ENCODE assay signal across 8 mouse cellular contexts in the genomic region with DNA sequence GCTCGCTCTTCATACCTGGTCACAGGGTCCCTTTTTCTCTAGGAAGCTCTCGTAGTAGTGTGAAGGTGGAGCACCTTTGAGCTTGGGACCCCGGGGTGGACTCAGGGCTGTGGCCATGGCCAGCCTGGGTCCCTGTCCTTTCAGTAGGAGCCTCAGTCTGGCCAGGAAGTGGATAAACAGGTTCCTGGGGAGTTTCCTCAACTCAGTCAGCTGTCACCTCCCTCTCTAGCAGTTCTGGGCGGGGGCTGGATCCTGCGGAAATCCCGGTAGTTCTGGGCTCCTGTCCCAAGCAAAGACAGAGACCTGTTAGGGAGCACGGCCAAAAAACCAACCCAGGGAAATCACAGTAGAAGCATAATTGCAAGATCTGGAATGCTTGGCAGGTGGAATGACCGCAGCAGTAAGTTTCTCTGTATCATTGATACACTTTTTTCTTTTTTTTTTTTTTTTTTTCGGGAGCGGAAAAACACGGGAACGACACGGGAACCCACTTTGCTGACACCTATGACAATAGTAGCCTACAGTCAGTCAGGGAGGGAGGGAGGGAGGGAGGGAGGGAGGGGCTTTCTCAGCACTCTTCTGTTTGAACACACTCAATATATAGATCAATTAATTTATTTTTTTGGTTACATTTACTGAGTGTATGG. TPM values are rescaled to one million over a fixed set of nuclear protein-coding genes. Genes with fewer than 3 reads are reported as not detected.
A peak's percentile ranks its signal among the peaks of the same experiment; 100 is the strongest.
DNase-seq lines count a peak whose midpoint lies in the region; ATAC-seq and TF ChIP-seq lines count a peak whose summit lies in the region.

Gene Stap2, minus strand, starts transcription at position 170 of the 647 bp plus-strand sequence.
Gene Mpnd, plus strand, starts transcription at position 297 of the 647 bp plus-strand sequence.

- no peaks in the 10 kb centered on the region for H3K9me3 ChIP-seq in intestine, postnatal 0 days (ENCODE audit: control insufficient read depth)
- H3K9me3 ChIP-seq in lung, embryonic 14.5 days (ENCODE audit: low read depth, low read length): no peaks in the 10 kb centered on the region

- TF ChIP-seq CTCF in intestine, postnatal 0 days (IDR thresholded peaks at IDR 0.05; ENCODE audit: low read depth): no peak
- TF ChIP-seq CTCF in lung, embryonic 14.5 days (IDR thresholded peaks at IDR 0.05; ENCODE audit: low read depth): no peak

- peak within 1 kb of the TSS; percentile 76 for H3K27ac ChIP-seq in intestine, postnatal 0 days (ENCODE audit: low read depth, low read length)
- H3K27ac ChIP-seq in lung, embryonic 14.5 days (ENCODE audit: low read depth): no peak within 1 kb of the TSS; the same call in 1 of the 2 replicates

- H3K4me3 ChIP-seq in intestine, postnatal 0 days (ENCODE audit: low read depth, low read length): peak within 1 kb of the TSS; percentile 38
- peak within 1 kb of the TSS; percentile 26 for H3K4me3 ChIP-seq in lung, embryonic 14.5 days (ENCODE audit: low read depth, low read length)

- 16% methylated on average over 13 of the region's 13 CpGs for WGBS in intestine, postnatal 0 days
- 25% methylated on average over 13 of the region's 13 CpGs for WGBS in lung, embryonic 14.5 days

- 0 out of 2 replicates have a peak, but pooled peaks have one; percentile 16 for ATAC-seq in intestine, postnatal 0 days
- ATAC-seq in lung, embryonic 14.5 days (ENCODE audit: insufficient read depth): no peak
- ATAC-seq in granulocyte monocyte progenitor cell, adult 5-6 weeks (replicated peaks; ENCODE audit: poor library complexity, severe bottlenecking): no peak

- peak within 1 kb of the TSS; percentile 71 for H3K4me2 ChIP-seq in intestine, postnatal 0 days (replicated peaks; ENCODE audit: low read depth)
- peak within 1 kb of the TSS; percentile 52 for H3K4me2 ChIP-seq in lung, embryonic 14.5 days

- H3K36me3 ChIP-seq in intestine, postnatal 0 days (ENCODE audit: control insufficient read depth, insufficient read depth): peaks cover 9% of the 10 kb centered on the region
- no peaks in the 10 kb centered on the region for H3K36me3 ChIP-seq in lung, embryonic 14.5 days (ENCODE audit: insufficient read depth)

- peak within 1 kb of the TSS; percentile 40 for H3K9ac ChIP-seq in intestine, postnatal 0 days (ENCODE audit: low read depth, low read length)
- H3K9ac ChIP-seq in lung, embryonic 14.5 days: peak within 1 kb of the TSS; percentile 22

- DNase-seq in gastrocnemius, postnatal 25 days: peak; percentile 46
- DNase-seq in gastrocnemius, adult 8-10 months (ENCODE audit: low spot score in 2 of 2): no peak
- peak; percentile 71 for DNase-seq in NIH3T3 (ENCODE audit: low read depth)
- DNase-seq in forelimb bud, embryonic 11.5 days (ENCODE audit: low read depth, low spot score): peak; percentile 100
- peak; percentile 76 for DNase-seq in lung, embryonic 14.5 days
- no peak for DNase-seq in left cerebral cortex, adult 11 months (ENCODE audit: low spot score)

- H3K27me3 ChIP-seq in intestine, postnatal 0 days (replicated peaks; ENCODE audit: control insufficient read depth, insufficient read depth, low read length): no peaks in the 10 kb centered on the region
- peaks cover 4% of the 10 kb centered on the region; the same call in 1 of the 2 replicates for H3K27me3 ChIP-seq in lung, embryonic 14.5 days (ENCODE audit: insufficient read depth, low read length)

- peaks cover 11% of the 10 kb centered on the region; the same call in 1 of the 2 replicates for H3K4me1 ChIP-seq in intestine, postnatal 0 days (replicated peaks; ENCODE audit: control insufficient read depth, insufficient read depth, low read length)
- 0 out of 2 replicates have a peak, but pooled peaks cover 13% of the 10 kb centered on the region for H3K4me1 ChIP-seq in lung, embryonic 14.5 days (ENCODE audit: insufficient read depth)

RNA-seq across cellular contexts. Expression of gene Stap2, which starts in this region (rescaled TPM):
- total RNA-seq in gastrocnemius, postnatal 25 days (2021): 1 to 10 TPM; 2.6 to 4.9 TPM
- 1 to 10 TPM; 1.7 to 3.2 (median 2.6) TPM for total RNA-seq in gastrocnemius, adult 8-10 months (2022)
- polyA plus RNA-seq in intestine, postnatal 0 days (2015; fragmentation: Nextera tagmentation; extraction: Ambion mirVana): 82.8 and 84.5 TPM in 2 replicates
- 14.4 and 14.9 TPM in 2 replicates for polyA plus RNA-seq in lung, embryonic 14.5 days (2014; fragmentation: Nextera tagmentation; extraction: Ambion mirVana)
- not detected in 2 replicates for total RNA-seq in granulocyte monocyte progenitor cell, adult 5-6 weeks (2014; fragmentation: Nextera tagmentation)
- 0.36 TPM in 1 of 2 replicates, not detected in the other for total RNA-seq in granulocyte monocyte progenitor cell, adult 5-6 weeks (2017)

RNA-seq across cellular contexts. Expression of gene Mpnd, which starts in this region (rescaled TPM):
- total RNA-seq in gastrocnemius, postnatal 25 days (2021): 10 to 100 TPM; 43.3 to 44.4 TPM
- 10 to 100 TPM; 41.3 to 55.2 (median 42.4) TPM for total RNA-seq in gastrocnemius, adult 8-10 months (2022)
- 41.4 and 43.0 TPM in 2 replicates for polyA plus RNA-seq in intestine, postnatal 0 days (2015; fragmentation: Nextera tagmentation; extraction: Ambion mirVana)
- 127 TPM in 2 replicates for polyA plus RNA-seq in lung, embryonic 14.5 days (2014; fragmentation: Nextera tagmentation; extraction: Ambion mirVana)
- total RNA-seq in granulocyte monocyte progenitor cell, adult 5-6 weeks (2014; fragmentation: Nextera tagmentation): 22.0 and 30.8 TPM in 2 replicates
- 45.8 and 62.2 TPM in 2 replicates for total RNA-seq in granulocyte monocyte progenitor cell, adult 5-6 weeks (2017)

Comparison
In these comparisons a context has a peak if more than half of its experiments do, and no peak if none do; other contexts are left out.
1. DNase-seq: peak in gastrocnemius, postnatal 25 days (single experiment), NIH3T3 (single experiment), forelimb bud, embryonic 11.5 days (single experiment) and lung, embryonic 14.5 days (single experiment); none in gastrocnemius, adult 8-10 months (0 of 2) and left cerebral cortex, adult 11 months (single experiment).